Mouse (Mus musculus) neural tube, embryonic 12.5 days (tissue): ENCODE measurements at regions not wholly inside any gene's neighbourhood (a gene's known extent, or its start where the extent isn't known, plus 50 kb on each side); places are given as distances from the start of the nearest gene placed in this dataset.

ENCODE experiments used
- ATAC-seq: fragments of 200-750 bp; cut with Nextera tagmentation; 2 replicates; pipeline ENCODE4 v1.8.0; 2017; ENCODE audit warnings: low read depth, mild to moderate bottlenecking, moderate TSS enrichment, moderate library complexity; ENCODE audit not compliant: low FRiP score
- H3K27ac ChIP-seq: fragments of 300-500 bp; sonication (generic); 2 replicates; pipeline ENCODE4 v1.5.1; 2016
- H3K27me3 ChIP-seq: fragments of 300-500 bp; sonication (generic); replicated peaks from 2 replicates; pipeline ENCODE4 v1.6.1; 2016; ENCODE audit warnings: mild to moderate bottlenecking
- H3K36me3 ChIP-seq: fragments of 300-500 bp; sonication (generic); 2 replicates; pipeline ENCODE4 v1.6.1; 2016; ENCODE audit warnings: mild to moderate bottlenecking
- H3K4me1 ChIP-seq: fragments of 300-500 bp; sonication (generic); 2 replicates; pipeline ENCODE4 v1.6.1; 2016
- H3K4me2 ChIP-seq: fragments of 300-500 bp; sonication (generic); replicated peaks from 2 replicates; pipeline ENCODE4 v1.6.1; 2016; ENCODE audit warnings: mild to moderate bottlenecking
- H3K4me3 ChIP-seq: fragments of 300-500 bp; sonication (generic); 2 replicates; pipeline ENCODE4 v1.5.1; 2016
- H3K9ac ChIP-seq: fragments of 300-500 bp; sonication (generic); 2 replicates; pipeline ENCODE4 v1.6.1; 2016; ENCODE audit warnings: mild to moderate bottlenecking
- H3K9me3 ChIP-seq: fragments of 300-500 bp; sonication (generic); 2 replicates; pipeline ENCODE4 v1.6.1; 2016; ENCODE audit warnings: mild to moderate bottlenecking
- WGBS: fragments of 180-500 bp; shearing (Covaris S2); methylation state at CpG from one replicate; pipeline ENCODE4 v1.1.7; 2016; 5-methylcytosine and 5-hydroxymethylcytosine counted together

DNA sequence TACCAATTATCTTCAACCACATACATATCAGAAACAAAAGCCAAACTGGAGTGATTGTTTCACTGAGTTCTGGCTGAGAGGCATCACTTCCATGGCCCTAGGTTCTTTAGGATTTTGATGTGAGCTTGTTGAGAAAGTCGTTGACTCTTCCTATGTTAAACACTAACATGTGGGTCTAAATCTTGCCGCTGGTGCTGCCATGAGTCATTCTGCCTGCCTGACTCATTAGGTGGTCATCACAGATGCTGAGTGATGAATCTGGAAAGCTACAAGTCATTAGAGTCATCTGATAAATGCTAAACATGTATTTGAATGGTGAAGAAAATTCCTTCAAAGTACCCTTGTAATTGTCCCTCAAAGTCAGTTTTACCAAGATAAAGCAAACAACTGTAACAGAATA is 60.4 kb upstream of the Tac1 start:
- Histone ChIP-seq H3K36me3 (no peaks in the 10 kb centered on the region), H3K9ac (no peak overlapping the region), H3K4me3 (no peak overlapping the region), H3K4me1 (no peaks in the 10 kb centered on the region), H3K4me2 (no peak overlapping the region), H3K27me3 (no peaks in the 10 kb centered on the region), H3K27ac (no peak overlapping the region), H3K9me3 (no peaks in the 10 kb centered on the region)
- 82% methylated on average over 2 of the region's 2 CpGs for WGBS
- no peak for ATAC-seq

- 81% methylated on average over 3 of the region's 3 CpGs for WGBS
- Histone ChIP-seq H3K36me3 (no peaks in the 10 kb centered on the region), H3K27me3 (no peaks in the 10 kb centered on the region), H3K4me2 (no peak overlapping the region), H3K4me3 (no peak overlapping the region), H3K4me1 (no peaks in the 10 kb centered on the region), H3K27ac (no peak overlapping the region), H3K9me3 (no peaks in the 10 kb centered on the region), H3K9ac (no peak overlapping the region)
- ATAC-seq, result no peak
Measured at GRCm38 (mm10) chr6:7496766-7497165, 57.9 kb upstream of the Tac1 start.
